Mouse (Mus musculus) adipocyte (in vitro differentiated cells): ENCODE results near the gene Dach1.

ENCODE experiments used
- DNase-seq: peaks from one replicate; pipeline ENCODE4 v3.0.0-alpha.2; 2016; ENCODE audit warnings: low spot score

Dach1 gene

GRCm38 (mm10) chr14:98169421-98170076 is at the start of gene Dach1:
Gene Dach1, minus strand, starts transcription at chr14:98169765.
- DNase-seq, result no peak

GRCm38 (mm10) chr14:98200089-98200488 is 30.5 kb upstream of the Dach1 start:
- no peak for DNase-seq

GRCm38 (mm10) chr14:98181545-98181944 is 12.0 kb upstream of the Dach1 start:
- peak; percentile 24 for DNase-seq

- no peak for DNase-seq
These were observed 4.3 kb upstream of the Dach1 start for GRCm38 (mm10) chr14:98173831-98174230.

- no peak for DNase-seq
These were observed 2.9 kb upstream of the Dach1 start for GRCm38 (mm10) chr14:98172394-98172905.

- DNase-seq, result no peak
These were observed 2.3 kb upstream of the Dach1 start for GRCm38 (mm10) chr14:98171861-98172260.

- DNase-seq, result no peak
These were observed 610 bp downstream of the Dach1 start for GRCm38 (mm10) chr14:98168908-98169401.

- DNase-seq, result no peak
These were observed 1.3 kb downstream of the Dach1 start for GRCm38 (mm10) chr14:98168039-98168907.

- DNase-seq, result no peak
These were observed 2.2 kb downstream of the Dach1 start for GRCm38 (mm10) chr14:98167186-98168038.

GRCm38 (mm10) chr14:98166318-98166976 is 3.1 kb downstream of the Dach1 start:
- DNase-seq, result no peak

GRCm38 (mm10) chr14:98156753-98157152 is 12.8 kb downstream of the Dach1 start:
- no peak for DNase-seq

GRCm38 (mm10) chr14:98155725-98156392 is 13.7 kb downstream of the Dach1 start:
- DNase-seq, result no peak

GRCm38 (mm10) chr14:98154832-98155422 is 14.6 kb downstream of the Dach1 start:
- no peak for DNase-seq

GRCm38 (mm10) chr14:98141758-98142157 is 27.8 kb downstream of the Dach1 start:
- no peak for DNase-seq

- no peak for DNase-seq
These were observed 30.5 kb downstream of the Dach1 start for GRCm38 (mm10) chr14:98138873-98139665.

GRCm38 (mm10) chr14:98134546-98134945 is 35.0 kb downstream of the Dach1 start:
- no peak for DNase-seq

GRCm38 (mm10) chr14:98123032-98123431 is 46.5 kb downstream of the Dach1 start:
- DNase-seq, result no peak

- no peak for DNase-seq
These were observed 52.9 kb downstream of the Dach1 start for GRCm38 (mm10) chr14:98116627-98117026.

GRCm38 (mm10) chr14:98113106-98113505 is 56.5 kb downstream of the Dach1 start:
- DNase-seq, result no peak

GRCm38 (mm10) chr14:98109929-98110328 is 59.6 kb downstream of the Dach1 start:
- no peak for DNase-seq
